Mouse (Mus musculus): Measurements from ENCODE around the gene Cenpf.

DNA sequence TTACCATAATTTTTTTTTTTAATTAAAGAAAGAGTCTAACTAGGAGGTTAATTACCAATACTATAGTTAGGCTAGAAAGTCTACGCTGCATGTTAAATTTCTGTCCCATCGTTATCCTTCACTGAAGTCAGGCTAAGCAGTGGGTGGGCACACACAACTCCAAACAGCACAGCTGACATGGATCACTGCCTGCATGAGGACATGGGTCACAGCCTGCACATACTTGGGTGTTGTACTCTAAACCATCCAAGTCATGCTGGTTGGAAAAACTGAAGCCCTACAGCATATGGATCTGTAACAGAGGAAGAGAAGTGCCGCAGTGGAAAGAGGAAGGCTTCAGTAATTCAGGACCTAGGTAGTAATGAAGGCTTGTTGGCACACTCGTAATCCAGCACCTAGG lies 76.1 kb downstream of the Cenpf start:
- no peak for TF ChIP-seq TCF12 (IDR thresholded peaks at IDR 0.05; ENCODE audit: low read depth, low read length)
- TF ChIP-seq SIN3A (IDR thresholded peaks at IDR 0.05; ENCODE audit: low read length): no peak
- no peak for TF ChIP-seq USF1 (IDR thresholded peaks at IDR 0.05; ENCODE audit: low read depth, low read length)
- TF ChIP-seq ZKSCAN1 (IDR thresholded peaks at IDR 0.05; ENCODE audit: borderline replicate concordance, low read depth, low read length): no peak
- no peak for TF ChIP-seq POLR2A (IDR thresholded peaks at IDR 0.05; ENCODE audit: low read depth, low read length)

Measured in CH12.LX (cell line).